Mouse (Mus musculus) MEL-GATA-1-ER (cell line): ENCODE measurements around the gene Nav3.

ENCODE experiments used
- DNase-seq: peaks from one replicate; pipeline ENCODE4 v3.0.0-alpha.2; 2012; ENCODE audit warnings: low read depth; ENCODE audit errors: extremely low read depth

Gene Nav3

DNA sequence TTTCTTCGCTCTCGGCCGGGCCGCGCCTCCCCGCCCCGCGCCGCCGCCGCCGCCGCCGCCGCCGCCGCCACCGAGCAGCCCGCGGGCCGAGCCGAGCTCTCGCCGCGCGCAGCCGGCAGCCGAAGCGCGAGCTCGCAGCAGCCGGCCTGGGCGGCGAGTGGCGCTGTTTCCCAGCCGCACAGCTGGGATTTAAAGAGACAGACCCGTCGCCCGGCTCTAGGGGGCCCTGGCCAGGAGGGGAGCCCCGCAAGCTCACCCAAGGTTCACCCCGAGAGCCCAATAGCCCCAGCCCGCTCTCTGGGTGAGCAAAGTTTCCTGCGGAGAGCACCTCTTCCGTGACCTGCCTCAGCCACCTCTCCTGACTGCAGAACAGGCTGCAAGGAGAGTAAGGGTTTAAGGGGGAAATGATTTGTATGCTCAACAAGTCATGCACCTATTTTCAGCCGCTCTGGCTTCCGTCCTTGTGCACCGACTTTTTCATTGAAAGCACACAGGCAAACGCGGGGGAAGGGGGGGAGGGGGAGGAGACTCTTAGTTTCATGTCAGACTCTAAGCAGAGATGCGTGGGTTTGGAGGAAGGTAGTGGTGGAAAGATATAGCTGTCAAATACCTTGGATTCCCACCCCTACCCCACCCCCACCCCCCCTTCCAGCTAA lies at the start of gene Nav3:
TSS of gene Nav3 (minus strand) at position 367 of the 656 bp plus-strand sequence.
- DNase-seq, result no peak

DNA sequence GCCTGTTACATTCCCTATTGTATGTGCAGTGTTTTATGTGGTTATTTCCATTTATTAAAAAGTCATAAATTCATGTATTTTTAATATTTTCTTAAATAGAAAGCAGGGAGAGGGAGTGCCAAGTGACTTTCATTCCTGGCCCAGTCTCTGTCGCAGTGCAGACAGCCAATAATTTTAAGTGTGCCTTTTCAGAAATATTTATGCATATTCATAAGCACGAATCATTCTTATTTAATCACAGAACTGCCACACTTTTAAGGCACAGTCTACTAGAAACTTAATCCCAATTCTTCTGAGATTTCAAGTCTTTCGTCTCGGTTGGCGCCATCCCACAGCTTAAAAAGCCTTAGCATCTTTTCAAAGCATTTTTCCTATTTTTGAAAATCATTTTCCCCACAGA lies 29.3 kb upstream of the Nav3 start:
- DNase-seq, result no peak

DNA sequence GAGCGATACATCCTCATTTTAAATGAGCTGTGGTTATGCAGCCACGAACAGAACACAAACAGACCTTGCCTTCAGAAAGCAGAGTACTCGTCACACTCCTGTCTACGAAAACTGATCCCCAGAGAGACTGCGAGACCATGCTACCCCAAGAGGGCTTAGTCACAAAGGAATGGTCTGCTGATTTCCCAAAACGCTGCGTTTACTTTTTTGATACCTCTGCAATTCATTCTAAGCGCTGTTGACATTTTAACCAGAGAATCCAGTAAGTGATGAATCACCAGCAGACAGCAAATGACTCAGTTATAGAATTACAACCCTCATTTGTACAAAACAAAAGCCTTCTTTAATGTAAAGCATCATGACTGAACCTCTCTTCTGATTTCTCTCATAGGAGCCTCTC lies 28.8 kb upstream of the Nav3 start:
- no peak for DNase-seq

DNA sequence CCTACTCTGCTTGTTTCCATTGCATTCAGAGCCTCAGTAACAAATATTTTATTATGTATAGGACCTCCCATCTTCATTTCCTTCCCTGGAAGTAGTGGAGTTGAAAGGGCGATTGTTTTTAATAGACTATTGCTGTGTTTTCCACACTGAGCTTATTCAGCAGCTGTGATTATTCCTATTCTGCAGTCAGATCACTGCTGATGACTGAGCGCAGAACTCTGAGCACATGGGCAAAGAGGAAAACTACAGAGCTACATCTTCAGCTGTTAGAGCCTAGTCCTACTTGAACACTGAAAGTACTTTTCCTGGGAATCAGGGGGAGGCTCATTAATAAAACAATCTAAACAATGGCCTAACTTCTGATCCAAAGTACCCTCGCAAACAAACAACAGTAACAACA lies 23.2 kb upstream of the Nav3 start:
- DNase-seq, result no peak

DNA sequence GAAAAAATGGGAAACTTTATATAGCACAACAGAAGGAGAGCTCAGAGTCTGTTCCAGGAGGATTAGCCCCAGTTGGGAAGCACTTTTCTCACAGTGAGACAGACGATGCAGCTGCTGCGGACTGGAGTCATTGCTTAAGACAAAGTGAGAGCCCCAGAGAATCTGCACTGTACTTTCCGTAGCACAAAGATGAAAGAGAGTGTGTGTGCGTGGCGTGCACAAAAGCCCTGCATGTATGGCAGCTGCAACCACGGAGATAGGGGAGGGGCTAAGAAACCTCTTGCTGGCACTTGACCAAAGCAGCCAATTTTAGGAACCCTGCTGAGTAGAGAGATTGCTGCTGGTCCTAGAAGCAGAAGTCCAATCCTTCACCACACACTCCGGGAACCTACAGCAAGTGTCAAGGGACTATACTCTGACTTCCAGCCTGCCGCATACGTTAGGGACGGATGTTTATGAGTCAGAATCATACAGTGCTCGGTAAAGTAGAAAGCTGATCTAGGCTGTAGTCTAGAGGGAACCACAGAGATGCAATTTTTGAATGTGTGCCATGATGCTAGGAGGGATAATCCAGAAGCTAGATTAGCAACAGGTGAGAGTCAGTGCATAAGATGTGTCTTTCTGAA lies 21.8 kb upstream of the Nav3 start:
- DNase-seq, result no peak

DNA sequence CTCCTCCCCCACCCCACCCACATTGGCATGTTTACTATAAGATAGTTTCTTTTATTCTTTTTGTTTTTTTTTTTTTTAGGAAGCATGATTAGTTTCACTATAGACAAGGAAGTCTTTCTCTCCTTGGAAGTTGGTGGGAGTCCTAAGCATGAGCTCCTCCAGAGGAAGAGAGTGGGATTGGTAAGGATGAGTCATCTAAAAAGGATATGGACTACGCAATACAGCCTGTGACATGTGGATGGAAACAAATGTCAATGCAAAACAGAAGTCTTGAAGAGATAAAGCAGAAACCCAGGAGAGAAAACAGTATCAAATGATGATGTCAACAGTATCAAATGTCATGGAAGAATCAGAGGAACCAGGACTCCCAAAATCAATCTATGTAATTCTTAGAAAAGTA lies 18.1 kb upstream of the Nav3 start:
- no peak for DNase-seq

DNA sequence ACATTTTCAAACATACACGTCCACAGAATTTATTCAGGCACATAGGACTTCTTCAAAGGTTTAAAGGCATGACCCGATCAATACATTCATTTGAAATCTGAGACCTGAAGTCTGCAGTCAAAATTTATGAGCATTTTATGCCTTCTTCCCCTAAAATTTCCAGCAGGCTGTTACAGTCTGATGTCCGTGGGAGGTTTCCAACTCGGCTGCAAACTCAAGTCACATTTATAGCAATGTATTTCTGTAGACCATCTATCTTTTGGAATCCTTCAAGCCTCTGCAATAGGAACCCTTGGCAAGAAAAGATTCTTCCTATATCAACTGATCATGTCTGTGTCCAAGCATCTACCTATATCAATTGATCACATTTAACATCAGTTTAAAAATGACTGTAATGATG lies 13.4 kb upstream of the Nav3 start:
- DNase-seq, result no peak

DNA sequence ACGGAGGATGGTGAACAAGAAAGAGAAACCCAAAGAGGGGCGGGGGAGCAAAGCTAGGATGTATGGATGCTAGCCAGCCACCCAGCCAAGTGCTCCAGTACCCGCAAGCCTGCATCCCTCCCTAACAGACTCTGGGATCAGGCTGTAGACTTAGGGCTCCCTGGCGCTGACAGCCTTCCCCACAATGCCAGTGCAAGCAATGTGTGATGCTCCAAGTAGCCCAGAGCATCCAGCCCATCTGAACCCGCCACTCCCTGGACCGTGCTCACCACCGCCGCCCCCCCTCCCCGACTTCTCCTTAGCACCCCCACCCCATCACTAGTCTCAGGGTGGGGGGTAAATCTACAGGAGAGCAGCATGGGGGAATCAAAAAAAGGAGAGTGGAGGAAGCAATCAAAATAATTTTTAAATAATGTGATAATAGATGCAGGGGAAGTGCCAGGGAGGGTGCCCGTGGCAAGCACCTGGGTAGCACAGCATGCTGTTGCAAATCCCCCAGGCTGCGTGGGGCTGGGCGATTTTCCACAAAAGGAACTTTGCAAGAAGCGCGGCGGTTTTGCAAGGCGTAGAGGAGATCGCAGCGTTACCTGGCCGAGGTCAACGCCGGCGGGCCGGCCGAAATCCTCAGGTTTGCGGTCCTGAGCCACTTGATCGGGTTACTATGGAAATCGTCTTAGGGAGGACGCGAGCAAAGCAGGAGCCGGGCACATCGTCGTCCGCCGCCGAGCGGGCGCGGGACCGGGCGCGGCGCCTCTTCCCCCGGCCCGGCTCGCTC lies 754 bp downstream of the Nav3 start:
- no peak for DNase-seq

DNA sequence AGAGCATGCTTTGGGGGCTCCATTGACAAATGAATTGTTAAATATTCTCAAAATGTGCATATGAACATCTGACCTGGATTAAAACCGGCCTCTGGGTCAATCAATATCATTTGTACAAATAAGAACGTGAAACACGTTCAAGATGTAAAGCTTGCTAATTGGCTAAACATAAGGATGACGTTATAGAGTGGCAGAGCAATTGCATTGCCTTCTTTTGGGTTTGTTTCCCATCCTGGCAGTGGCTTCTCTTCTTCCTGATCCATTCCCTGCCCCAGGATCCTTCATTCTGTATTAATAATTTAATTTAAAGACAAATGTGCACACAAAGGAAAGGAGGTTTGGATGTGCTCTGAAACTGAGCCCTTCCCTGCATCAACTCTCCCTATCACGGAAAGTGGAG lies 2.4 kb downstream of the Nav3 start:
- DNase-seq, result no peak

DNA sequence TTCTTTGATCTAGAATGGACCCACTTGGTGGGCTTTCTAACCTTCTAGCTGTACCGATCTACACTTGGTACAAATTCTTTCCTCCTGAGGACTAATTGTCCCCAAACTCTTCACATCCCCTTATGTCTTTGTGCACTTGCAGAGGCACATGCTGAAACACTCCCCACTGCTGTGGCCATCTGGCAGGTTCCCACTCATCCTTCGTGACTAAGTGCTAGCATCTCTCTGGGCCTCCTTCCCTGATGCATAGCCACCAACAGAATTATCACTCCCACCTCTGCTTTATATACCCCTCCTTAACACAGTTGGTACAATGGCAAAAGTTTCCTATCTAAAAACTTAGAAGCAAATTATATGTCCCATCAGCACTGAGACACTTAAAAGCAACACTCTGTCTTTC lies 15.6 kb downstream of the Nav3 start:
- no peak for DNase-seq

DNA sequence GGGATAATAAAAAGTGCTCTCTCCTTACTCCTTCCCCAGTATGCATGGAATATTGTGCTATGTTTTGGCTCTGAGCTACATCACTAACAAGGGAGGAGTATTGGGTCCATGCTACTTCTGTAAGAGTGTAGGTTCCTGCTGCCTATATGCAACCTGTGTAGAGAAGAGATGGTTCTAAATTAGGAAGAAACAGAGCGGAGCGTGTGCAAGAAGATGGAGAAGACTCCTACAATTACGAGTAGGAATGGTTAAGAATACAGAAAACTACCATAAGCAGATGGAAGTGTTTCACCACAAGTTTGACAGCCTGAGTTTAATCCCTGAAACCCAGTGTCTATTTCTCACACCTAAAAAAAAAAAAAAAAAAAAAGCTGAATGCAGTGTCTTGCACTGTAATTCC lies 24.9 kb downstream of the Nav3 start:
- DNase-seq, result no peak

DNA sequence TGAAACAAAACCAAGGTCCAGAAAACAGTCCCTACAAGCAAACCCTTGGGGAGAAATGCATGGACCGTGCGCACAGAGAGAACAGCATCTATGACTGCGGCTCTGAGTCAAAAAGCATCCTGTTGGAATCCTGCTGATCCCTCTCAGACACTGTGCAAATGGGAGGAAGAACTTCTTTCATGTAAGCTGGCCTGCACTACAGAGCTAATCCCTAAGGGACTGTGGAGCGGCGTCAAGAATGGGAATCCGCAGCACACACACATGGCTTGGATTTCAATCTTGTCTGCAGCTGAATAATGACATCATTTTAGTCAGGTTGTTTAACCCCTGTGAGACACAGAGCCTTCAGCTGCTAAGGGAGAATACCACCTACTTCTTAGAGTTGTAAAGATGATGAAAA lies 26.4 kb downstream of the Nav3 start:
- DNase-seq, result no peak

DNA sequence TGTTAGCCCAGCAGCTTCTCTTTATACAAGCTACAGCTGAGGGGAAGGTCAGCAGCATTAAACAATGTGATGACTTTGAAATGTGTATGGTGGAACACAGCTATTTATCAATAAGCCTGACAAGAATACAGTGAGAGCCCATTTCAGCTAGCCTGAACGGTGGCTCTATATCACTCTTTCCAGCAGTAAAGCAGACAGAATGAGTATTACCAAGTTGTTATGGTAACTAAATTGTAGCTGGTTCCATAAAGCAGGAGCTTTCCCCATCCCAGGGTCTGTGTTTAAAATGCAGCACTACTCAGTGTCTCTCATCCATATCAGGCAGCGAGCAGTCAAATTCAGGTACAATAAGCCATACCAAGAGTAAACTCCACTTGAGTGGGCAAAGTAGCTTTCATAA lies 27.0 kb downstream of the Nav3 start:
- no peak for DNase-seq

DNA sequence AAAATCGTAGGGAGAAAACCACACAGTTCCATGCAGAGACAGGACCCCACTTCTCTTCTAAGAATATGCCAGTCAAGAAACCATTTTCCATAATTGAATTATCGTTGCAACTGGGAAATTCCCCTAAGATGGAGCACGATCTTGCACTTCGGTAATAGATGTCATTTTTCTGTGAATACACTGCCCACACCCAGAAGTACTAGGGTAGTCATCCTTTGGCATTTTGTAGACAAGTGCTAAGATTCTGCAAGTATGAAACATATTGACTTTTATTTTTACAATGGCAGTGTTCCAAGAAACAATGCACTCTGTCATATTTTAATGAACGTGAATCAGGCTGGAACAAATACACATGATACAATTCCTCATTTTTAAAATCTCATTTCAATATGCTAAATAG lies 34.5 kb downstream of the Nav3 start:
- DNase-seq, result no peak

DNA sequence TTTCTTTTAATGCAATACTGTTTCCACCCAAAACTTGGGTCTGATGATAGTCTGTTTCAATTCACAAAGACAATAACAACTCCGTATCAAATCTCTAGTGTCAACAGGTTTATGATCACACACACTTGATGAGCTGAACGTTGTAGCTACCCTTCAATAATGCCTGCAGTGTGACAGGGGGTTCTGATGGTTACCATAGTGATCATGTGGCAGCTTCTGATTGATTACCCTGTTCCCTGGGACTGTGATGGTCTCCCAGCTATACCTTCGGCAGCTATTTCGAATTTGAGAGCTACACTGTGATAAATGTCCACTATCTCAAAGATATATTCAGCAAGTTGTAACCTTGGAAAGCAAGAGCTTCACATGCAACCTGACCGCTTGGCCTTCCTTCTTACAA lies 39.0 kb downstream of the Nav3 start:
- DNase-seq, result no peak

DNA sequence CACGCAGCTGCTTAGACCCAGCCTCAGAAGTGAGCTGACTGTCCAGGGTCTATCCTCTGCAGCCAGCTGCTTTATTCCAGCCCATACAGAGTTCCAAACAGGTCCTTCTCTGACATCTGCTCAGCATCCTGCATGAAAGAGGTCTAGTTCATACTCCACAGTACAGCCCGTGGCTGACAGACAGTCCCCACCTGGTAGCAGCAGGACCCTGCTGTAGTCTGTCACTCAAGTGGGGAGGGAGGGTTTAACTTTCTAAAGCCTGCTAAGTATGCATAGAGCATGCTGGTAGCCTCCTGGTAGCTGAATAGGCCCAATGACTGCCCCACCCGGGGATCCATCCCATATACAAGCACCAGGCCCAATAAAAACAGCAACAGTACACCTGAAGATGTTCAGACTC lies 40.4 kb downstream of the Nav3 start:
- no peak for DNase-seq

DNA sequence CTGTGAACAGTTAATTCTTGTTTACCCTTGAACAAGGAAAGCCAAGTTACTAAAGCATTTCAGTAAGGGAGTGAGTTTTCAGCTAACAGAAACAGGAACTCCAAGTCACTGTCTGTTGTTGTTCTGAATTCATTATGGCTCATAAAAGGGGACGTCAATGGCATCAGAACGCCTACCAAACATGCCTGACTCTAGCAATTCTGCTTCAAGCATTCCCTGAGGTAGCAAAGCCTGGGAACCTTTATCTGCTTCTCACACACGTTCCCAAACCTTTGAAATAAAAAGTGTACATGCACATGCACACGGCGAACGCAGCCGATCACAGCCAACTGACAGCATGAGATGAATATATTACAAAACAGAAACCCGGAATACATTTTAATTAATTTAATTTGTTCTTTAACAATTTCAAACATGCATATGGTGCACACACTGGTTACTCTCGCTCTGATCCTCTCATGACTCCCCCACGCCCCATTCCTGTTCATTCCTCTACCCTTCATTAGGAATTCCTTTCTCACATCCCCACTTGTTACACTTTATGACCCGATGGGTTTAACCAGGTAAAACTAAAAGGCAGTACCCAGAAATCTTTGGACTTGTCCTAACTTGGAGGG lies 42.6 kb downstream of the Nav3 start:
- DNase-seq, result no peak

DNA sequence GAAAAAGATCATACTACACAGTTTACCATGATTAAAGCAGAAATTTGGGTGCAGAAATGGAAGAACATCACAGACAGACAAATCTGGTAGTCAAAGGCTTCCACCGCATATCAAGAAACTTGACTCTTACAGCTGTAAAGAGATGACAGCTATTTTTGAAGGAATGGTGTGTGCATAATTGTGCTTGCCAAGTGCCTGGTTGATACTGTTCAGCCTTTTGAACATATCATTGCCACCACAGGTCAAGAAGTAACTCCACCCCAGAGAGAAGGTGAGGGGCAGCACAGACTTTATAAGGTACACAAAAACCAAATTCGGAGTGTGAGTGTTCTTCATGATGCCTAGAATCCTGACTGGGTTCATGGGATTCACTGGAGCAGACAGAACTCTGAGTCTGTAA lies 53.1 kb downstream of the Nav3 start:
- no peak for DNase-seq

DNA sequence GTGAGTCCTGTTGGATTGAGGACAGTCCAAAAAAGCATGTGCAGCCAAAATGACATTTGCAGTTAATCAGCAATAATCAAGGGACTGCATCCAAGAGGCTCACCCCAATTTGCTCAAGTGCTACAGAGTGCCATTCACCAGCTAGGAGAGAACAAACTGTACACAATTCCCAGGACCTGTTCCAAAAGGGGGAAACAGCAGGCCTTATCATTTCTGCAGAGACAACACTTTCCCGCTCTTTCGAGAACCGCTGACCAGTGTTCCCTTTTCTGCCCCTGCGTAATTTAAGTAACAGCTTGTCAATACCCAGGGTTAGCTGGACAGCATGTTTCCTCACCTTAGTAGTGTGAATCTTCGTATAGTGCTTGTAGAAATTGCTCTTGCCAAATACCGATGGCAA lies 55.4 kb downstream of the Nav3 start:
- DNase-seq, result no peak

DNA sequence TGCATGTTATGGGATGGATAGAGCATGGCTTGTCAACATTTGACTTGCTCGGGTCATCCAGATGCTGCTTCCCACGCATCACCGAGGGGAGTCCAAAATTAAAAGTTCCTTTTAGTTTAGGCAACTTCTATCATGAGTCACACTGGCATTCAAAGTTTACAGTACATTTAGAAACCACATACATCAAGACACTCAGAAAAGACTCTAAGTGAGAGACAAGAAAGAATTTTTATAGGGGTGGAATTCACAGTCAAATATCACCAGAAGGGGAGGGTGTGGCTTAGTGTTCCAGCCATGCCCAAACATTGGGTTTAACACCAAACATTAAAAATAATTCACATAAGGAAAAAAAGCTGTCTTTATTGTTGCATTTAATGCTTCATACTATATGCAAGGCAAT lies 57.4 kb downstream of the Nav3 start:
- DNase-seq, result no peak

DNA sequence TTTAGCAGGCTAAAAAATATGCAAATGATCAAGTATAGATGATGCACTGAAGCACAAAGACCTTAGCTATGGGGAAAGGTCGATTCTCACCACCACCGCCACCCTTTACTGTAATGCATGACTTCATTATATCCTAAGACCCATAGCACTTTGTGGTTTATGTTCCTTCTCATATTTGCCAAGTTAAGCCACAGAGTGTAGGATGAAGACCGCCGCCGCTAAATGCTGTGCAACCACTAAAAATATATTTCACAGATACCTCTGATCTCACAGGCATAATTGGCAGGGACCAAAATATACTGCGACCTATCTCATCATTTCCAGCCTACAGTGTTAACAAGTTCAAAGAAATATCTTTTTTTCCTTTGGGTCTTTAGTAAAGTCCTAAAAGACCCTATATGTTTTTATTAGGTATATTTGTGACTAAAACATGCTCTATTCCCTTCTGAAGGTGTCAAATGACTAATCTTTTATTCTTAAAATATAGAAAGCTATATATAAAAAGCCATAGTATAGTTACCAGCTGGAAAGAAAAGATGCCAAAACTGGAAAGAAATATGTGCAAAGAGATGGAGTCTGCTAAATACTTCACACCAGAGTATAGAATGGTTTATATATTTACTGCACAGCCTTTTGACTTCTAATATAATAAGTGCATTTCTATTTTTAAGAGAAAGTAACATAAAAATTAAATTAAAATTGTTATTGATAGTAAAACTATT lies 69.4 kb downstream of the Nav3 start:
- DNase-seq, result no peak
